Mouse (Mus musculus): ENCODE measurements around the gene Camta1. TPM values are rescaled to one million over a fixed set of nuclear protein-coding genes. Genes with fewer than 3 reads are reported as not detected.
A peak's percentile ranks its signal among the peaks of the same experiment; 100 is the strongest.

The Camta1 gene
- polyA plus RNA-seq, 1 experiment from 2014 or later, result 61.9 TPM

- H3K4me2 ChIP-seq (replicated peaks; ENCODE audit: low read depth), result no peak overlapping the region
- ATAC-seq (ENCODE audit: low FRiP score, low TSS enrichment) (no peak), DNase-seq (ENCODE audit: low spot score) (no peak)
- peaks cover 26% of the 10 kb centered on the region for H3K36me3 ChIP-seq (ENCODE audit: control insufficient read depth, insufficient read depth, low read length)
- H3K27ac ChIP-seq (replicated peaks), result no peak overlapping the region
- WGBS, result 91% methylated on average over 14 of the region's 14 CpGs
- no peaks in the 10 kb centered on the region for H3K27me3 ChIP-seq (ENCODE audit: control insufficient read depth, insufficient read depth, low read length)
- H3K4me3 ChIP-seq (ENCODE audit: low read depth, low read length), result no peak overlapping the region
- no peaks in the 10 kb centered on the region for H3K4me1 ChIP-seq (replicated peaks; ENCODE audit: control insufficient read depth, insufficient read depth)
- H3K9ac ChIP-seq (ENCODE audit: low read length), result no peak overlapping the region
- no peak for TF ChIP-seq CTCF (IDR thresholded peaks at IDR 0.05; ENCODE audit: low read depth)
- TF ChIP-seq EP300 (optimal IDR thresholded peaks at IDR 0.05), result no peak
- no peaks in the 10 kb centered on the region for H3K9me3 ChIP-seq (ENCODE audit: control insufficient read depth, low read length)
These were observed 958.5 kb downstream of the Camta1 start for GRCm38 (mm10) chr4:150903091-150903742.

- WGBS, result 83% methylated on average over 12 of the region's 12 CpGs
- no peaks in the 10 kb centered on the region for H3K9me3 ChIP-seq (ENCODE audit: control insufficient read depth, low read length)
- DNase-seq (ENCODE audit: low spot score), result peak; percentile 12
- H3K27ac ChIP-seq (replicated peaks), result no peak overlapping the region
- H3K4me2 ChIP-seq (replicated peaks; ENCODE audit: low read depth), result no peak overlapping the region
- ATAC-seq (ENCODE audit: low FRiP score, low TSS enrichment), result peak; percentile 10; the same call in 1 of the 2 replicates
- no peak overlapping the region for H3K9ac ChIP-seq (ENCODE audit: low read length)
- TF ChIP-seq CTCF (IDR thresholded peaks at IDR 0.05; ENCODE audit: low read depth) (no peak), EP300 (optimal IDR thresholded peaks at IDR 0.05) (no peak)
- H3K27me3 ChIP-seq (ENCODE audit: control insufficient read depth, insufficient read depth, low read length), result no peaks in the 10 kb centered on the region
- H3K4me1 ChIP-seq (replicated peaks; ENCODE audit: control insufficient read depth, insufficient read depth), result no peaks in the 10 kb centered on the region
- peaks cover 30% of the 10 kb centered on the region for H3K36me3 ChIP-seq (ENCODE audit: control insufficient read depth, insufficient read depth, low read length)
- no peak overlapping the region for H3K4me3 ChIP-seq (ENCODE audit: low read depth, low read length)
These were observed 959.6 kb downstream of the Camta1 start for GRCm38 (mm10) chr4:150902062-150902461.

GRCm38 (mm10) chr4:150901651-150902050, 960.0 kb downstream of the Camta1 start:
- no peaks in the 10 kb centered on the region for H3K9me3 ChIP-seq (ENCODE audit: control insufficient read depth, low read length)
- H3K27ac ChIP-seq (replicated peaks), result no peak overlapping the region
- peaks cover 30% of the 10 kb centered on the region for H3K36me3 ChIP-seq (ENCODE audit: control insufficient read depth, insufficient read depth, low read length)
- 58% methylated on average over 9 of the region's 9 CpGs for WGBS
- no peaks in the 10 kb centered on the region for H3K4me1 ChIP-seq (replicated peaks; ENCODE audit: control insufficient read depth, insufficient read depth)
- H3K4me3 ChIP-seq (ENCODE audit: low read depth, low read length), result no peak overlapping the region
- DNase-seq (ENCODE audit: low spot score), result peak; percentile 74
- no peak for TF ChIP-seq EP300 (optimal IDR thresholded peaks at IDR 0.05)
- peak; percentile 87 for TF ChIP-seq CTCF (IDR thresholded peaks at IDR 0.05; ENCODE audit: low read depth)
- H3K4me2 ChIP-seq (replicated peaks; ENCODE audit: low read depth), result no peak overlapping the region
- no peaks in the 10 kb centered on the region for H3K27me3 ChIP-seq (ENCODE audit: control insufficient read depth, insufficient read depth, low read length)
- H3K9ac ChIP-seq (ENCODE audit: low read length), result no peak overlapping the region
- ATAC-seq (ENCODE audit: low FRiP score, low TSS enrichment), result peak; percentile 40

- WGBS, result 94% methylated on average over 13 of the region's 13 CpGs
- Histone ChIP-seq H3K4me1 (replicated peaks; ENCODE audit: control insufficient read depth, insufficient read depth) (no peaks in the 10 kb centered on the region), H3K4me2 (replicated peaks; ENCODE audit: low read depth) (no peak overlapping the region), H3K36me3 (ENCODE audit: control insufficient read depth, insufficient read depth, low read length) (peaks cover 27% of the 10 kb centered on the region), H3K27me3 (ENCODE audit: control insufficient read depth, insufficient read depth, low read length) (no peaks in the 10 kb centered on the region), H3K4me3 (ENCODE audit: low read depth, low read length) (no peak overlapping the region), H3K9me3 (ENCODE audit: control insufficient read depth, low read length) (no peaks in the 10 kb centered on the region), H3K27ac (replicated peaks) (no peak overlapping the region), H3K9ac (ENCODE audit: low read length) (no peak overlapping the region)
- DNase-seq (ENCODE audit: low spot score) (no peak), ATAC-seq (ENCODE audit: low FRiP score, low TSS enrichment) (no peak)
- TF ChIP-seq CTCF (IDR thresholded peaks at IDR 0.05; ENCODE audit: low read depth) (no peak), EP300 (optimal IDR thresholded peaks at IDR 0.05) (no peak)
These were observed 961.2 kb downstream of the Camta1 start for GRCm38 (mm10) chr4:150900486-150900885.

- TF ChIP-seq CTCF (IDR thresholded peaks at IDR 0.05; ENCODE audit: low read depth) (peak; percentile 99), EP300 (optimal IDR thresholded peaks at IDR 0.05) (no peak)
- Histone ChIP-seq H3K4me1 (replicated peaks; ENCODE audit: control insufficient read depth, insufficient read depth) (no peaks in the 10 kb centered on the region), H3K27me3 (ENCODE audit: control insufficient read depth, insufficient read depth, low read length) (no peaks in the 10 kb centered on the region), H3K27ac (replicated peaks) (no peak overlapping the region), H3K36me3 (ENCODE audit: control insufficient read depth, insufficient read depth, low read length) (peaks cover 27% of the 10 kb centered on the region), H3K4me3 (ENCODE audit: low read depth, low read length) (no peak overlapping the region), H3K9ac (ENCODE audit: low read length) (0 out of 2 replicates have a peak overlapping the region, but pooled peaks have one; percentile 2), H3K4me2 (replicated peaks; ENCODE audit: low read depth) (no peak overlapping the region), H3K9me3 (ENCODE audit: control insufficient read depth, low read length) (no peaks in the 10 kb centered on the region)
- WGBS, result 51% methylated on average over 13 of the region's 13 CpGs
- DNase-seq (ENCODE audit: low spot score) (peak; percentile 86), ATAC-seq (ENCODE audit: low FRiP score, low TSS enrichment) (peak; percentile 50; the same call in 1 of the 2 replicates)
These were observed 962.8 kb downstream of the Camta1 start for GRCm38 (mm10) chr4:150898716-150899365.

All from stomach, postnatal 0 days (tissue).